Mouse (Mus musculus) forebrain, embryonic 14.5 days (tissue): ENCODE data around the gene Rorc. TPM values are rescaled to one million over a fixed set of nuclear protein-coding genes. Genes with fewer than 3 reads are reported as not detected.

ENCODE experiments used
- ATAC-seq: fragments of 200-750 bp; cut with Nextera tagmentation; 2 replicates; pipeline ENCODE4 v1.8.0; 2017; ENCODE audit warnings: mild to moderate bottlenecking, moderate library complexity
- DNase-seq: peaks from one replicate; pipeline ENCODE4 v3.0.0-alpha.2; 2015; ENCODE audit warnings: low spot score
- H3K27ac ChIP-seq: fragments of 300-500 bp; sonication (generic); 2 replicates; pipeline ENCODE4 v1.5.1; 2014; ENCODE audit warnings: low read depth, mild to moderate bottlenecking, control low read depth, low read length, moderate library complexity
- H3K27me3 ChIP-seq: fragments of 300-500 bp; sonication (generic); replicated peaks from 2 replicates; pipeline ENCODE4 v1.6.1; 2014; ENCODE audit warnings: low read length, control low read depth, mixed read lengths; ENCODE audit not compliant: control insufficient read depth, insufficient read depth
- H3K36me3 ChIP-seq: fragments of 300-500 bp; sonication (generic); 2 replicates; pipeline ENCODE4 v1.6.1; 2014; ENCODE audit warnings: low read length, control low read depth; ENCODE audit not compliant: control insufficient read depth, insufficient read depth
- H3K4me1 ChIP-seq: fragments of 300-500 bp; sonication (generic); 2 replicates; pipeline ENCODE4 v1.6.1; 2014; ENCODE audit warnings: antibody characterized with exemption, low read length, control low read depth; ENCODE audit not compliant: control insufficient read depth, insufficient read depth
- H3K4me2 ChIP-seq: fragments of 300-500 bp; sonication (generic); 2 replicates; pipeline ENCODE4 v1.6.1; 2014; ENCODE audit warnings: mild to moderate bottlenecking, control low read depth, low read length
- H3K4me3 ChIP-seq: fragments of 300-500 bp; sonication (generic); 2 replicates; pipeline ENCODE4 v1.5.1; 2014; ENCODE audit warnings: low read depth, low read length, control low read depth
- H3K9ac ChIP-seq: fragments of 300-500 bp; sonication (generic); 2 replicates; pipeline ENCODE4 v1.6.1; 2014; ENCODE audit warnings: mild to moderate bottlenecking, low read length, control low read depth, moderate library complexity
- H3K9me3 ChIP-seq: fragments of 300-500 bp; sonication (generic); replicated peaks from 2 replicates; pipeline ENCODE4 v1.6.1; 2016; ENCODE audit warnings: low read length, control low read depth, mixed read lengths; ENCODE audit not compliant: control insufficient read depth
- WGBS: fragments of 180-500 bp; shearing (Covaris S2); extraction: QIAGEN DNeasy Blood & Tissue Kit; methylation state at CpG from one replicate; pipeline ENCODE4 v1.1.7; 2014; 5-methylcytosine and 5-hydroxymethylcytosine counted together
- polyA plus RNA-seq: library from polyadenylated mRNA; unstranded; fragments of >200 nt; fragmentation: Nextera tagmentation; extraction: Ambion mirVana; gene quantifications from 2 replicates; pipeline ENCODE4 v1.2.1, GENCODE M21; 2014

The Rorc gene
- polyA plus RNA-seq, 1 experiment from 2014 or later = 1.4 TPM

GRCm38 (mm10) chr3:94396851-94397250 is 24.3 kb downstream of the Rorc start:
- ATAC-seq = no peak
- Histone ChIP-seq H3K9me3 (no peaks in the 10 kb centered on the region), H3K27me3 (no peaks in the 10 kb centered on the region), H3K36me3 (no peaks in the 10 kb centered on the region), H3K4me3 (no peak overlapping the region), H3K4me2 (no peak overlapping the region), H3K27ac (no peak overlapping the region), H3K9ac (no peak overlapping the region), H3K4me1 (peaks cover 8% of the 10 kb centered on the region; the same call in 1 of the 2 replicates)
- DNase-seq = no peak
- 89% methylated on average over 4 of the region's 4 CpGs for WGBS

- Histone ChIP-seq H3K36me3 (no peaks in the 10 kb centered on the region), H3K4me3 (peak within 1 kb of the TSS; percentile 35), H3K4me2 (peak within 1 kb of the TSS; percentile 67), H3K9ac (peak within 1 kb of the TSS; percentile 66), H3K4me1 (peaks cover 8% of the 10 kb centered on the region; the same call in 1 of the 2 replicates), H3K27me3 (no peaks in the 10 kb centered on the region), H3K9me3 (no peaks in the 10 kb centered on the region), H3K27ac (peak within 1 kb of the TSS; percentile 9; the same call in 1 of the 2 replicates)
- DNase-seq (no peak), ATAC-seq (no peak)
- WGBS = 76% methylated on average over 6 of the region's 6 CpGs
These were observed 25.6 kb downstream of the Rorc start, which contains the start of gene Lingo4 for GRCm38 (mm10) chr3:94398217-94398616. Gene Lingo4 (plus strand): TSS chr3:94398517.

GRCm38 (mm10) chr3:94398943-94399481 is 26.4 kb downstream of the Rorc start:
- peak overlapping the region; percentile 35 for H3K4me3 ChIP-seq
- peaks cover 8% of the 10 kb centered on the region; the same call in 1 of the 2 replicates for H3K4me1 ChIP-seq
- peak overlapping the region; percentile 9; the same call in 1 of the 2 replicates for H3K27ac ChIP-seq
- peak overlapping the region; percentile 67 for H3K4me2 ChIP-seq
- ATAC-seq = peak; percentile 74
- H3K9me3 ChIP-seq = no peaks in the 10 kb centered on the region
- under 1% methylated on average over 20 of the region's 20 CpGs for WGBS
- H3K27me3 ChIP-seq = no peaks in the 10 kb centered on the region
- peak; percentile 76 for DNase-seq
- H3K36me3 ChIP-seq = no peaks in the 10 kb centered on the region
- peak overlapping the region; percentile 66 for H3K9ac ChIP-seq

- peak overlapping the region; percentile 67 for H3K4me2 ChIP-seq
- WGBS = 18% methylated on average over 5 of the region's 5 CpGs
- no peaks in the 10 kb centered on the region for H3K36me3 ChIP-seq
- DNase-seq = peak; percentile 22
- peak overlapping the region; percentile 9; the same call in 1 of the 2 replicates for H3K27ac ChIP-seq
- H3K9me3 ChIP-seq = no peaks in the 10 kb centered on the region
- ATAC-seq = peak; percentile 15
- H3K4me3 ChIP-seq = peak overlapping the region; percentile 35; the same call in 1 of the 2 replicates
- no peaks in the 10 kb centered on the region for H3K27me3 ChIP-seq
- H3K4me1 ChIP-seq = peaks cover 8% of the 10 kb centered on the region; the same call in 1 of the 2 replicates
- peak overlapping the region; percentile 66 for H3K9ac ChIP-seq
These were observed 27.2 kb downstream of the Rorc start for GRCm38 (mm10) chr3:94399663-94400310.

- H3K9me3 ChIP-seq = no peaks in the 10 kb centered on the region
- no peak for DNase-seq
- peaks cover 10% of the 10 kb centered on the region; the same call in 1 of the 2 replicates for H3K4me1 ChIP-seq
- no peaks in the 10 kb centered on the region for H3K27me3 ChIP-seq
- H3K27ac ChIP-seq = no peak overlapping the region
- H3K9ac ChIP-seq = no peak overlapping the region
- H3K4me3 ChIP-seq = no peak overlapping the region
- 73% methylated on average over 8 of the region's 8 CpGs for WGBS
- H3K4me2 ChIP-seq = no peak overlapping the region
- ATAC-seq = no peak
- no peaks in the 10 kb centered on the region for H3K36me3 ChIP-seq
These were observed 29.9 kb downstream of the Rorc start for GRCm38 (mm10) chr3:94402451-94402850.

GRCm38 (mm10) chr3:94404366-94405054 is 31.9 kb downstream of the Rorc start:
- peak; percentile 56; the same call in 1 of the 2 replicates for ATAC-seq
- H3K9ac ChIP-seq = no peak overlapping the region
- no peaks in the 10 kb centered on the region for H3K9me3 ChIP-seq
- H3K4me1 ChIP-seq = peaks cover 6% of the 10 kb centered on the region; the same call in 1 of the 2 replicates
- WGBS = 33% methylated on average over 7 of the region's 7 CpGs
- no peaks in the 10 kb centered on the region for H3K27me3 ChIP-seq
- peak; percentile 57 for DNase-seq
- H3K4me2 ChIP-seq = no peak overlapping the region
- H3K36me3 ChIP-seq = no peaks in the 10 kb centered on the region
- H3K27ac ChIP-seq = no peak overlapping the region
- no peak overlapping the region for H3K4me3 ChIP-seq

GRCm38 (mm10) chr3:94405561-94405960 is 33.0 kb downstream of the Rorc start:
- Histone ChIP-seq H3K4me3 (no peak overlapping the region), H3K4me2 (no peak overlapping the region), H3K9ac (no peak overlapping the region), H3K4me1 (0 out of 2 replicates have a peak, but pooled peaks cover 2% of the 10 kb centered on the region), H3K9me3 (no peaks in the 10 kb centered on the region), H3K36me3 (no peaks in the 10 kb centered on the region), H3K27ac (no peak overlapping the region), H3K27me3 (no peaks in the 10 kb centered on the region)
- WGBS = 80% methylated on average over 4 of the region's 4 CpGs
- DNase-seq = no peak
- no peak for ATAC-seq

- Histone ChIP-seq H3K27me3 (no peaks in the 10 kb centered on the region), H3K4me2 (peak overlapping the region; percentile 89), H3K9ac (peak overlapping the region; percentile 76), H3K36me3 (no peaks in the 10 kb centered on the region), H3K4me1 (0 out of 2 replicates have a peak, but pooled peaks cover 7% of the 10 kb centered on the region), H3K4me3 (peak overlapping the region; percentile 57), H3K9me3 (no peaks in the 10 kb centered on the region), H3K27ac (peak overlapping the region; percentile 67)
- ATAC-seq (peak; percentile 62), DNase-seq (no peak)
- WGBS = 4% methylated on average over 25 of the region's 25 CpGs
These were observed 39.9 kb downstream of the Rorc start for GRCm38 (mm10) chr3:94412530-94412929.
